Mouse (Mus musculus) left cerebral cortex, adult 2 months (tissue): ENCODE measurements at regions not wholly inside any gene's neighbourhood (a gene's known extent, or its start where the extent isn't known, plus 50 kb on each side); places are given as distances from the start of the nearest gene placed in this dataset.
A peak's percentile ranks its signal among the peaks of the same experiment; 100 is the strongest.

ENCODE experiments used
- DNase-seq, 2 experiments: peaks; one replicate each; pipeline ENCODE4 v3.0.0; 2021 to 2022; ENCODE audit warnings: low spot score in 2 of 2, mixed read lengths in 1 of 2; ENCODE audit errors: extremely low spot score in 1 of 2
- H3K27ac ChIP-seq: fragments of 200-600 bp; 2 replicates; pipeline ENCODE4 v1.8.1; 2022
- H3K4me3 ChIP-seq: fragments of 200-600 bp; 2 replicates; pipeline ENCODE4 v1.8.1; 2022
- CTCF ChIP-seq: fragments of 200-600 bp; IDR thresholded peaks from 2 replicates; pipeline ENCODE4 v1.8.1; 2022; ENCODE audit warnings: antibody characterized with exemption, mild to moderate bottlenecking, moderate library complexity
- intact Hi-C: fragments of 180-260 bp; cut with DNase I; formaldehyde crosslinking; loops from one replicate; pipeline ENCODE4 v1.15.1; 2025

- H3K27ac ChIP-seq: no peak overlapping the region
- no peak overlapping the region for H3K4me3 ChIP-seq
- intact Hi-C loops: no loop called here
- TF ChIP-seq CTCF: no peak
- no peak for DNase-seq
Measured at GRCm38 (mm10) chr7:83117065-83117464, 249.9 kb downstream of the Mex3b start.

DNA sequence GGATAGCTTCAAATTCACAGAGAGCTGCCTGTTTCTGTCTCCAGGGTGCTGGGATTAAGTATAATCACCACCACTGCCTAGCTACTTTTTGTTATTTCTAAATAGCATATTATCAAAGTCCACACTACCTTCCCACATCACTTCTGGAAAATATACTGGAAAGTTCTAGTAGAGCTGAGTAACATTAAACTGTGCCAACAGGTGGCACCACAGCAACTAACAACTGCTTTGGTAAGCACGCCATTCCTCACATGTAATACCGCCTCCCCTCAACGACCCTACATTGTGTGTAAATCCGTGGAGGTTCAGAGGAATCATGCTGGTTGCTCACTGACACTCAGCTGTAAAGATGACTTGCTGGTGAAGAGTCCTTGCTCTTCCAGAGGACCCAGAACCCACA, 259.1 kb downstream of the Mex3b start:
- TF ChIP-seq CTCF: no peak
- DNase-seq: no peak
- intact Hi-C loops: no loop called here
- no peak overlapping the region for H3K27ac ChIP-seq
- H3K4me3 ChIP-seq: no peak overlapping the region

GRCm38 (mm10) chr7:83140216-83140615, 273.1 kb downstream of the Mex3b start:
- Histone ChIP-seq H3K27ac (no peak overlapping the region), H3K4me3 (no peak overlapping the region)
- DNase-seq: no peak
- no peak for TF ChIP-seq CTCF
- intact Hi-C loops: loop anchor here (5.0 kb wide), 1 partner anchor 273 kb away; the partner anchor contains the start of gene Mex3b

GRCm38 (mm10) chr7:83140658-83141057, 273.5 kb downstream of the Mex3b start:
- H3K4me3 ChIP-seq: no peak overlapping the region
- TF ChIP-seq CTCF: no peak; the same call in none of the 2 replicates
- H3K27ac ChIP-seq: no peak overlapping the region
- DNase-seq: no peak
- intact Hi-C loops: loop anchor here (5.0 kb wide), 1 partner anchor 273 kb away; the partner anchor contains the start of gene Mex3b

- Histone ChIP-seq H3K27ac (no peak overlapping the region), H3K4me3 (no peak overlapping the region)
- TF ChIP-seq CTCF: no peak
- no peak for DNase-seq
- intact Hi-C loops: loop anchor here (5.0 kb wide), 1 partner anchor 277 kb away; the partner anchor contains the start of gene Mex3b
Measured at GRCm38 (mm10) chr7:83144018-83144417, 276.9 kb downstream of the Mex3b start.

DNA sequence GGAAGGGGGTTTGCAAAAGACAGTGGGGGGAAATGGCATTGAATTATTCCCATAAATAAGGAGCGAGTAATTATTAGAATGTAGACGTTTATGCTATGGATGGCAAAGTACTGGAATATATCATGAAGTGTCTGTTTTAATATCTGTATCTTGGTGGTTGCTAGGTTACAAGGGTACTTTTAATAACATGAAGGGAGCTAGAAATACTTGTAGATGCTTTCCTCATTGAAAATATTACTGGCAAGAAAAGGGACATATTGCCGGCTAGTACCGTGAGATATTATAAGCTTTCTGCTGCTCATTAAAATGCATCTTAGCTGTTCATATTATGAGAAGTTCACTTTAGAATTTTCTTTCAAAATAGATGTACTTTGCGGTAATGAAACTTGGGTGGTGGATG, 278.4 kb downstream of the Mex3b start:
- DNase-seq: no peak
- Histone ChIP-seq H3K4me3 (no peak overlapping the region), H3K27ac (peak overlapping the region; percentile 16; the same call in 1 of the 2 replicates)
- intact Hi-C loops: loop anchor here (5.0 kb wide), 2 partner anchors 133 to 237 kb away; no protein-coding TSS in a partner anchor
- TF ChIP-seq CTCF: no peak

DNA sequence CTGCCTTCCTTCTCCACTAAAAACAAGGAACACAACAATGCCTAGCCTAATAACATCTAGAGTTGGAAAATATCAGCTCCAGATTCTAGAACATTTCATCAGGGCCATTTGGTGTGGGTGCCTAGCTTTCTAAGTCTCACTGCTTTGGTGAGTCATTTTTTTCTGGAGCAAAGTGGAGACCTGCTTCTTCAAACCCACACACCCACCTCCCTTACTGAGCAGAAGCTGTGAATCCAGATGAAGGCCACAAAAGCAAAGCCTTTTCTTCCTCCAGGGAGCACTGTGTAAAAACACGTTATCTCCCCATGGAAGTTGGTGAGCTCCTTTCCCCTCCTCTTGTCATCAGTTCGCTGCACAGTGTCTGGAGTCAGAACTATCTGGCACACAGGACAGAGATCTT, 294.1 kb downstream of the Mex3b start:
- no peak overlapping the region for H3K4me3 ChIP-seq
- peak overlapping the region; percentile 80 for H3K27ac ChIP-seq
- TF ChIP-seq CTCF: no peak
- intact Hi-C loops: loop anchor here (5.0 kb wide), 3 partner anchors 99 to 294 kb away; partner anchors contain the start of gene Mex3b
- DNase-seq: peak in 1 of 2 experiments; percentile 15

- Histone ChIP-seq H3K27ac (peak overlapping the region; percentile 42), H3K4me3 (no peak overlapping the region)
- no peak for TF ChIP-seq CTCF
- DNase-seq: no peak
- intact Hi-C loops: loop anchor here (5.0 kb wide), 3 partner anchors 101 to 296 kb away; partner anchors contain the start of gene Mex3b
Measured at GRCm38 (mm10) chr7:83162868-83163267, 295.7 kb downstream of the Mex3b start.

DNA sequence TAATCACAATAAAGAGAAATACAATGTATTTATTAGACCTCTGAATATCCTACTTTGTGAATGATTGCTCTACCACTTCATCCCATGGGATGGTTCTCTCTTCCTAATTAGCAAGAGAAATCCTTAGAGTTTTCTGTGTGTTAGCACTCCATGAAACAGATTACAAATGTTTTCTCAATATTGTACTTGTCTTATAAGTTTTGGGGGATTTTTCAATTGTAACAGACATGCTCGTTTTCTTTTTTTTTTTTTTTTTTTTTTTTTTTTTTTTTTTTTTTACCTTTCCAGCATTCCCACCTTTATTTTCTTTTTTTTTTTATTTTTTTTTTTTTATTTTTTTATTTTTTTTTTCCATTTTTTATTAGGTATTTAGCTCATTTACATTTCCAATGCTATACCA, 312.3 kb downstream of the Mex3b start:
- TF ChIP-seq CTCF: no peak
- DNase-seq: no peak
- Histone ChIP-seq H3K27ac (no peak overlapping the region), H3K4me3 (no peak overlapping the region)
- intact Hi-C loops: no loop called here

DNA sequence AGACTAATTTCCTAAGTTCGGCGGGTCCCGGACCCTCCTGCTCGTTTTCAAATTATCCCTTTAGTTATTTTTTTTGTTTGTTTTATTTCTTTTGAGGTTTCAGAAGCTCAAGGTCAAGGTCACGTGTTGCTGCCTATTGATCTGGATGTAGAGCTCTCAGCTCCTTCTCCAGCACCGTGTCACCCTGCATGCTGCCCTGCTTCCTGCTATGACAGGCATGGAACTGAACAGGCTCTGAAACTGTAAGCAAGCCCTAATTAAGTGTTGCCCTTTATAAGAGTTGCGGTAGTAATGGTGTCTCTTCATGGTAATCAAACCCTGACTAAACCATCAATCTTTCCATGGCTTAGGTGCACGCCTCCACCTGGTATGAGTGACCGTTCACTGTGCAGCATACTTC, 319.2 kb downstream of the Mex3b start:
- TF ChIP-seq CTCF: no peak
- Histone ChIP-seq H3K27ac (no peak overlapping the region), H3K4me3 (no peak overlapping the region)
- intact Hi-C loops: no loop called here
- DNase-seq: no peak

- no peak for TF ChIP-seq CTCF
- DNase-seq: no peak
- intact Hi-C loops: no loop called here
- H3K27ac ChIP-seq: no peak overlapping the region
- no peak overlapping the region for H3K4me3 ChIP-seq
Measured at GRCm38 (mm10) chr7:83195896-83196537, 328.9 kb downstream of the Mex3b start.

DNA sequence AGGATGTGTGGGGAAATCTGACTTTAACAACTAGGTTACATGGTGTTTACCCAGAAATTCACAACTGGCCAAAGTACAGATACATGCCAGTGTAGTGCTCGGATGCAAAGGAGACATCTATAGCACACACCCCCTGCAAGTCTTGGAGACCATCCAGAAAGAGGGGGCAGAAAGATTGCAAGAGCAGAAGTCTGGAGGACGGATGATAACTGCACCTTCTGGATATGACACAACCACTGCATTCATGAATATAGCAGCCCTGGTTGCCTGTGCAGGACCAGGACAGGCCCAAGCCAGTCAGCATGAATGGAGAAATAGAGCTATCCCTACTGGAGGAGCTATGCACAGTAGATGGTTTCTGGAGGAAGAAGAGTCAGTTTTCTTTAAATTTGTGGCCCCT, 330.4 kb downstream of the Mex3b start:
- DNase-seq: no peak
- Histone ChIP-seq H3K27ac (no peak overlapping the region), H3K4me3 (no peak overlapping the region)
- no peak for TF ChIP-seq CTCF
- intact Hi-C loops: no loop called here
